Mouse (Mus musculus): ENCODE measurements around the gene Clic6.
A peak's percentile ranks its signal among the peaks of the same experiment; 100 is the strongest.

DNA sequence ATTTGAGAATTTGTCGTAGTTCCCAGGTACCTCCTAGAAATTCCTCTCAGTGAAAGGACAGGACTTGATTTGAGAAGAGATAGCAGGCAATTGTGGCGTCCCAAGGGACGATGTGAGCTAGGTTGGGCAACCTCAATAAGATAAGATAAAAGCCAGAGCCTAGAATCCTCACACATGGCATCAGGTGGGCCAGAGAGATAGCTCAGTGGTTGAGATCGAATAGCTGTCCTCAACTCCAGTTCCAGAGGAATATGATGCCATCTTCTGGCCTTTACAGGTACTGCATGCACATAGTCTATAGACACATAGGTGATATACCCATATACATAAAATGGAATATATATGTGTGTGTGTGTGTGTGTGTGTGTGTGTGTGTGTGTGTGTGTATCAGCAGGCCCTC is 2.0 kb downstream of the Clic6 start:
- peak; percentile 67 for TF ChIP-seq CTCF (conservative IDR thresholded peaks at IDR 0.05; ENCODE audit: low read length)
- TF ChIP-seq POU5F1 (IDR thresholded peaks at IDR 0.05; ENCODE audit: borderline replicate concordance, low read length), result no peak
- TF ChIP-seq NANOG (IDR thresholded peaks at IDR 0.05; ENCODE audit: borderline replicate concordance, low read length), result no peak
